Mouse (Mus musculus) stomach, embryonic 16.5 days (tissue): ENCODE results near the gene Fat2. TPM values are rescaled to one million over a fixed set of nuclear protein-coding genes. Genes with fewer than 3 reads are reported as not detected.

Experiments
- ATAC-seq: fragments of 200-750 bp; cut with Nextera tagmentation; 2 replicates; pipeline ENCODE4 v1.8.0; 2017; ENCODE audit warnings: moderate number of reproducible peaks, moderate TSS enrichment; ENCODE audit not compliant: insufficient read depth, low FRiP score
- H3K27ac ChIP-seq: fragments of 300-500 bp; sonication (generic); 2 replicates; pipeline ENCODE4 v1.5.1; 2014; ENCODE audit warnings: low read length
- H3K27me3 ChIP-seq: fragments of 300-500 bp; sonication (generic); 2 replicates; pipeline ENCODE4 v1.6.1; 2014; ENCODE audit warnings: low read length, control low read depth, mixed read lengths; ENCODE audit not compliant: control insufficient read depth, insufficient read depth
- H3K36me3 ChIP-seq: fragments of 300-500 bp; sonication (generic); 2 replicates; pipeline ENCODE4 v1.6.1; 2014; ENCODE audit warnings: low read length; ENCODE audit not compliant: control insufficient read depth, insufficient read depth
- H3K4me1 ChIP-seq: fragments of 300-500 bp; sonication (generic); 2 replicates; pipeline ENCODE4 v1.6.1; 2014; ENCODE audit warnings: low read length, control low read depth, mixed read lengths; ENCODE audit not compliant: control insufficient read depth, insufficient read depth
- H3K4me2 ChIP-seq: fragments of 300-500 bp; sonication (generic); 2 replicates; pipeline ENCODE4 v1.6.1; 2014; ENCODE audit warnings: low read depth, low read length, mixed read lengths
- H3K4me3 ChIP-seq: fragments of 300-500 bp; sonication (generic); replicated peaks from 2 replicates; pipeline ENCODE4 v1.5.1; 2014; ENCODE audit warnings: mild to moderate bottlenecking, low read length
- H3K9ac ChIP-seq: fragments of 300-500 bp; sonication (generic); 2 replicates; pipeline ENCODE4 v1.6.1; 2014; ENCODE audit warnings: low read length
- H3K9me3 ChIP-seq: fragments of 300-500 bp; sonication (generic); replicated peaks from 2 replicates; pipeline ENCODE4 v1.6.1; 2016; ENCODE audit warnings: low read length, control low read depth; ENCODE audit not compliant: control insufficient read depth
- WGBS: fragments of 180-500 bp; shearing (Covaris S2); extraction: QIAGEN DNeasy Blood & Tissue Kit; methylation state at CpG from one replicate; pipeline ENCODE4 v1.1.7; 2014; 5-methylcytosine and 5-hydroxymethylcytosine counted together
- polyA plus RNA-seq: library from polyadenylated mRNA; unstranded; fragments of >200 nt; fragmentation: Nextera tagmentation; extraction: Ambion mirVana; gene quantifications from 2 replicates; pipeline ENCODE4 v1.2.1, GENCODE M21; 2015

Gene Fat2
- polyA plus RNA-seq, 1 experiment from 2014 or later: 1.2 TPM

DNA sequence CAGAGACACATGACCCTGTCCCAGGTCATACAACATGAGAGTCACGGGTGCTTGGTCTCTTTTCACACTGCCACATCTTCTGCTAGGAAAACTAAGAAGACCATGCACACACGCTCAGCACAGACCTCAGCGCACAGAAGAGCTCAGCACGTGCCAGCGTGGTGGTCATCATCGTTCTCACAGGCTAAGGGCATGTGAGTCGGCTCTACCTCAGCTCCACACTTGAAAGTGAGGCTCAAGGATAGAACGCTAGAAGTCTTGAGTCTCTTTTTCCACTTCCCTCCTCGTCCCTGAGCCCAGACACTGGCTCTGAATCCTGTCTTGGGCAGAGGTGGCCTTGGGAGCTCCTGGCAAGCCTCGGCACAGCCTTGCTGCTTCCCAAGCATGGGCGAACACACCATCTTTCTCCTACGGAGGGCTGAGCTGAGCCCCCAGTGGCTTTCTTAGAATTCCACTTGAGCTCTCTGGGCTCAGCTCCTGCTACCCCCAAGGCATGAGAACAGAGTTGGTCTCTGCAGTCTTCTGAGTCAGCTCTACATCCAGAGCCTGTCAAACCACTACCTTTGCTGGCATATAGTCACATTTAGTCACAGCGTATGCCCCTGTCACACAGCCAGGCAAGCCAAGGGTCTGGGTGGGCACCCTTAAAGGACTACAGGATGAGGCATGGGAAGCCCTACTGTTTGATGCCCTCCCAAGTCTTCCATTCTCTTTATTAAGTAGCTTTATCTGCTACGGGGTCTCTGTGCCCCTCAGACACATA is 869 bp downstream of the Fat2 start:
- Histone ChIP-seq H3K4me2 (no peak overlapping the region), H3K27ac (no peak overlapping the region), H3K27me3 (no peaks in the 10 kb centered on the region), H3K4me3 (no peak overlapping the region), H3K9ac (no peak overlapping the region), H3K4me1 (no peaks in the 10 kb centered on the region), H3K9me3 (no peaks in the 10 kb centered on the region), H3K36me3 (no peaks in the 10 kb centered on the region)
- no peak for ATAC-seq
- 83% methylated on average over 14 of the region's 14 CpGs for WGBS

DNA sequence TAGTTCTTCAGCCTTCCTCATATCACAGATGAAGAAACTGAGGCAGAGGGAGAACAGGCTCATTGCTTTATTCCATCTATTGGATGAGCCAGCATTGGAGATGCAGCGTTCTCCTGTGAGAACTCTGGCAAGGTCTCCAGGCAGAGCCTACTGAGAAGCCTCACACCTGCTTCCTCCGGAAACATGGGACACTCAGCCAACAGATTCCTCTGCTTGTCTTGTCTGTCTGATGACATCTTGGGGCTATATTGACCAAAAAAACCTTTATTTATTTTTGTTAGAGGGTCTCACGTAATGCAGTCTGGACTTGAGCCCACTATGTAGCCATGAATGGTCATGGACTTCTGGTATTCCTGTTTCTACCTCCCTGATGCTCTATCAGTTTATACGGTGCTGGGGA is 1.8 kb downstream of the Fat2 start:
- 74% methylated on average over 4 of the region's 4 CpGs for WGBS
- Histone ChIP-seq H3K4me1 (peaks cover 9% of the 10 kb centered on the region), H3K4me2 (no peak overlapping the region), H3K27me3 (no peaks in the 10 kb centered on the region), H3K4me3 (no peak overlapping the region), H3K9ac (no peak overlapping the region), H3K9me3 (no peaks in the 10 kb centered on the region), H3K27ac (no peak overlapping the region), H3K36me3 (no peaks in the 10 kb centered on the region)
- ATAC-seq: no peak

DNA sequence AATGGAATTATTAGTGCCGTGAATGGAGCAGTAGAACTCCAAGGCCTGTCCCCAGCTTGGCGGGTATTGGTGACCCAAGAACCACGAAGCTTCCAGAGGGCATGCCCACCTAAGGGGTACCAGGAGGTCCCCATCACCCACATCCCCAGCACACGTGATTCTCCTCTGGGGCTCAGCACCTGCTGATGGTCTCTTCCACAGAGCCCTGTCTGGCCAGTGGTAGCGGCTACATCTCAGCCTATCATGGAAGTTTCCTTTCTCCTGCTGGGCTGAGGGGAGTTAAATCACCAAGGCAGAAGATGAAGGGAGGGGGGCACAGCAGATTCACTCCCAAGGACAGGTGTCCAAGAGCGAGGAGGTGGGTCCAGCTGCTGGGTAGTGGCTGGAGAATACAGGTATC is 2.3 kb downstream of the Fat2 start:
- no peak overlapping the region for H3K4me2 ChIP-seq
- WGBS: 84% methylated on average over 6 of the region's 6 CpGs
- no peak overlapping the region for H3K27ac ChIP-seq
- no peaks in the 10 kb centered on the region for H3K27me3 ChIP-seq
- peaks cover 10% of the 10 kb centered on the region for H3K4me1 ChIP-seq
- H3K9me3 ChIP-seq: no peaks in the 10 kb centered on the region
- H3K36me3 ChIP-seq: no peaks in the 10 kb centered on the region
- no peak overlapping the region for H3K9ac ChIP-seq
- H3K4me3 ChIP-seq: no peak overlapping the region
- no peak for ATAC-seq

DNA sequence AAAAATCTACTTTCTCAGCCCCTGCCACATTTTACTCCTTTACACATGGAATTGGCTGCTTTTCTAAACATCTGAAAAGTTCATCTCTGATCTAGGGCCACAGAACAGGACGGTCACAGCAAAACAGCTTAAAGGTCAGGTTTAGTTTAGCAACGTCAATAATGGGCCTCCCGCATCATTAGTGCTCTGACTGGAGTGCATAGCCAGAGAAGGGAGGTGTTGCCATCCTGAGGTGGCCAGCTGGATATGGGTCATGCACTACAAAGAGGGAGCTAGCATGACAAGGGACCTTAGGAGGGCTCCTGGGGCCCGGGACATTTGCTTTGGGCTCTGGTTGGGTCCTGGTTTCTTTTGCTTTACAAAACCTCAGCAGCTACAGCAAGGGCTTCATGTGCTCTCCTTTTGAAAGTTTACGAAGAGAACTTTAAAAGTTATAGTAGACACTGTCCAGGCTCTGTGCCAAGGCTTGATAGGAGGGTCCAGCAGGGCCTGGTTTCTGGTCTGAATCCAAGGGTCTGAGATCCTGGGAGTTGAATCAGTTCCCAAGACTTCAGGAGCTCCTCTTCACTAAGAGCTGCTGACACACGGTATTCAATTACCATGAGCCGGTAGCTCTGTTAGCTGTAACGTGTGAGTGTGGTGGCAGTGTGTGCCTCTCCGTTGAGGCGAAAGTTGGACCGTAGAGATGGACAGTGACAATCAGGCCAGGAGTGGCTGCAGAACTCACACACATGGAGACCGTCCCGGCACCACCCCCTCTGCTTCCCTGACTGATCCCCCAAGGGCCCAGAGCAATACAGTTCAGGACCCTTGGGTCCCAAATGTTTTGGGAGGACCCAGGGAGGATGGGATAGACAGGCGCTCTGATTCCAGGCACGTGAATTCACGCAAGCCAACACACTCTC is 6.2 kb downstream of the Fat2 start:
- no peaks in the 10 kb centered on the region for H3K36me3 ChIP-seq
- WGBS: 57% methylated on average over 16 of the region's 16 CpGs
- peak overlapping the region; percentile 83 for H3K27ac ChIP-seq

DNA sequence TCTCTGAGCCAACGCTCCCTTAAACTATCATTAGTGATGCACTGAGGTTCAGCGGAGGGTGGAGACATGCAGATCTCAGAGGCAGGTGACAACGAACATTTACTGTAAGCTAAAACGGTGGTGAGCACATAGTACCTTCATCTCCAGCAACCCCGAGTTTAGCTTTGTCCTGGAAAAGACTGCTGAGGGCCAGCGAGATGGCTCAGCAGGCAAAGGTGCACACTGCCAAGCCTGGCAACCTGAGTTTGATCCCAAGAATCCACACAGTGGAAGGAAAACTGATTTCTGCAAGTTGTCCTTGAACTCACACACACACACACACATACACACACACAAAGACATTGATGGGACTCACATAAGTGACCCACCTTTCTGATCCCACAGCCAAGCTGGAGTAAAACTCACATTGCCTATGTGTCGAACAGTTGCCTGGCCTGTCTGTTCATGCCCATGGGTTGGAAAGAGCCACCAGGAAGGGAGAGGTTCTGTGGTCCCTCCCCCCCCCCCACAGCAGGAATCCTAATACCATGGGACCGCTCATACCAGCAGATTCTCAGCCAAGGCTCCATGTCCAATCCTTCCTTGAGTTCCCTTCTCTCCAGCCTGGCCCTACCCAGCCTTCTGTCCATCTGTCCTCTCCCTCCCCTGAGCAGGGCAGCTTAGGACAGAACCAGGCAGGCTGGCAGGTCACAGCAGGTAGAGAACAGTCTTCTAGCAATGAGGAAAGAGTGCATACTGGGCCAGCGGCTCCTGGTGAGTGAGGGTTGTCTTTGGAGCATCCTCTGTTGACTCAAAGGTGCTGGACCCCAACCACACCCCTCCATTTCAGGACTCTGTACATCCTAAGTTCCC is 8.6 kb downstream of the Fat2 start:
- no peak overlapping the region for H3K9ac ChIP-seq
- no peaks in the 10 kb centered on the region for H3K9me3 ChIP-seq
- no peaks in the 10 kb centered on the region for H3K27me3 ChIP-seq
- no peak overlapping the region for H3K4me3 ChIP-seq
- H3K4me1 ChIP-seq: peaks cover 10% of the 10 kb centered on the region
- H3K36me3 ChIP-seq: no peaks in the 10 kb centered on the region
- peak overlapping the region; percentile 83 for H3K27ac ChIP-seq
- H3K4me2 ChIP-seq: 0 out of 2 replicates have a peak overlapping the region, but pooled peaks have one; percentile 1
- no peak for ATAC-seq
- 85% methylated on average over 9 of the region's 9 CpGs for WGBS

More for the DNA sequence above, 6.2 kb downstream of the Fat2 start:
- Histone ChIP-seq H3K9me3 (no peaks in the 10 kb centered on the region), H3K4me1 (peaks cover 10% of the 10 kb centered on the region), H3K9ac (peak overlapping the region; percentile 29; the same call in 1 of the 2 replicates), H3K27me3 (no peaks in the 10 kb centered on the region), H3K4me2 (no peak overlapping the region), H3K4me3 (no peak overlapping the region)
- ATAC-seq: peak; percentile 31; the same call in 1 of the 2 replicates

DNA sequence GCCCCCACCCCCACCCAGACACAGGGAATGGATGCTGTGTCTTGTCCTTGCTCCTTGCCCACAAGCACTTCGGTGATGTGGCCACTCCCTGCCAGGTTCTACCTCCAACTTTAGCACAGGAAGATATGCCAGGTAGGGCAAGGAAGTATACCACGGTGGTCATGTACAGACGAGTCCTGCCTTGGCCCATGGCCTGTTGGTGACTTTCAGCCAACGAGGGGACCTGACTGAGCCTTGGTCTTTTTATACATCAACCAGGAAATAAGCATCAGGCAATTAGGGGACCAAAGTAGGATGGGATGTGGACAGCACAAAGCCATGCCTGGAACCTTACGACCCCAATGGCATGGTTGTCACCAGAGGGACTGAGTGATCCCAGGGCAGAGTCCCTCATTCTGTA is 9.3 kb downstream of the Fat2 start:
- Histone ChIP-seq H3K9ac (no peak overlapping the region), H3K27me3 (no peaks in the 10 kb centered on the region), H3K4me1 (peaks cover 10% of the 10 kb centered on the region), H3K4me3 (no peak overlapping the region), H3K9me3 (no peaks in the 10 kb centered on the region), H3K36me3 (no peaks in the 10 kb centered on the region), H3K27ac (peak overlapping the region; percentile 83; the same call in 1 of the 2 replicates), H3K4me2 (no peak overlapping the region)
- ATAC-seq: no peak
- WGBS: 75% methylated on average over 5 of the region's 5 CpGs

DNA sequence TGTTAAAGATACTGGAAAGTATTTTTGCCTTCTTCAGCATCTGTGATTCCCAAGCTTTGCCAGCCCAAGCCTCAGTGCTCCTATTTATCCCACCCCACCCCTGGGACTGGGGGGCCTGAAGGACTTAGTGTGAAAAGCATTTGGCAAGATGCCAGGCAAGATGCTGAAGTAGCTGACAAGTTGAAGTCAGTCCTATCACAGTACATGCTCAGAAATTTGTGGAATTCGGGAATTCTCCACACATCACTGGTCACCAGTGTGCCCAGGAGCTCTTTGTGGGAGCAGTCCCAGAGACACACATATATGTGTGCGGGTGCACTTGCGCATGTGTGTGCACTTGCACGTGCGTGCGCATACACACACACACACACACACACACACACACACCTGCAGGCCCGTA is 10.2 kb downstream of the Fat2 start:
- no peak overlapping the region for H3K4me3 ChIP-seq
- no peak overlapping the region for H3K4me2 ChIP-seq
- H3K9me3 ChIP-seq: no peaks in the 10 kb centered on the region
- WGBS: 81% methylated on average over 7 of the region's 7 CpGs
- H3K9ac ChIP-seq: no peak overlapping the region
- no peaks in the 10 kb centered on the region for H3K27me3 ChIP-seq
- no peak overlapping the region for H3K27ac ChIP-seq
- ATAC-seq: no peak
- H3K4me1 ChIP-seq: peaks cover 10% of the 10 kb centered on the region
- no peaks in the 10 kb centered on the region for H3K36me3 ChIP-seq

DNA sequence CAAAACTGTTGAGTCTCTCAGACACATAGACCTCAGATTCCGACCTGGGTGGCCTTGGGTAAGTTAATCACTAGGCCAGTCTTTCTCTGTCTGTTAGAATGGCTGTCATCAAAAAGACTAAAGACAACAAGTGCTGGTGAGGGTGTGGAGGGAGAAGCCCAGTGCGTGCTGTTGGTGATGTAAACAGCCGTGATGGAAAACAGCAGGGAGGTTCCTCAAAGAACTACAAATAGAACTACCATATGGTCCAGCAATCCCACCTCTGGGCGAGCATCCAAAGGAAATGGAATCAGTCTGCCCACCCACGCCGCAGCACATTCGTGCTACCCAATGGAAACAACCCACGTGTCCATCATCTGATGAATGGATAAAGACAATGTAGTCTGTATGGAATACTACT is 12.5 kb downstream of the Fat2 start:
- no peak overlapping the region for H3K27ac ChIP-seq
- H3K4me1 ChIP-seq: no peaks in the 10 kb centered on the region
- no peaks in the 10 kb centered on the region for H3K27me3 ChIP-seq
- 53% methylated on average over 8 of the region's 8 CpGs for WGBS
- no peak overlapping the region for H3K4me3 ChIP-seq
- H3K9ac ChIP-seq: no peak overlapping the region
- H3K4me2 ChIP-seq: no peak overlapping the region
- H3K36me3 ChIP-seq: no peaks in the 10 kb centered on the region
- ATAC-seq: no peak
- no peaks in the 10 kb centered on the region for H3K9me3 ChIP-seq
